Mouse (Mus musculus): ENCODE measurements around the gene Gemin4.

DNA sequence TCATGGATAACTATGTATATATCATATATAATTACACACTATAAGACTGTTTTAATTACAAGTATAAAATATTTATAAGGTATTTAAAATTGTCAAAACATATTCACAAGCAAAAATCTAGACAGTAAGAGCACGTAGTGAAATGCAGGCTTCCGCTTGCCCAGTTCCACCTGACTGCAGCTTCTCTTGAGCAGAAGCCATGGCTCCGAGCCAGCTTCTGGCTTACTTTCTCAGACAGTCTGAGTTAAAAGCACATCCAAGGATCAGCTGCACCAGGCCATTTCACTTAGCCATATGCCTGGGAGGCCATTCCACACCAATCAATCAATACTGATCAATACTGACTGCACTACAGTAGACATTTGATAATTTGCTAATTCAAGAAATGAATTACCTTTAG lies 48.5 kb downstream of the Gemin4 start:
- TF ChIP-seq GATA1 (IDR thresholded peaks at IDR 0.05; ENCODE audit: borderline replicate concordance, low read length) (no peak), FLI1 (IDR thresholded peaks at IDR 0.05; ENCODE audit: low read length) (no peak)
